Comparison of ENCODE assay signal across 14 mouse cellular contexts in genomic region chr8:87892891-87893290, GRCm38 (mm10).
DNase-seq lines count a peak whose midpoint lies in the region; ATAC-seq and TF ChIP-seq lines count a peak whose summit lies in the region.
"Had no signal": no experiment of that assay in that cellular context is flagged by ENCODE, and none has a peak within 500 bp of the region (broad histone marks: within the 10 kb centered on the region; RNA-seq: fewer than 3 reads in every experiment).

No protein-coding gene starts in this region.

- 75% methylated on average over 6 of the region's 6 CpGs for WGBS in midbrain, embryonic 14.5 days
- 77% methylated on average over 6 of the region's 6 CpGs for WGBS in midbrain, postnatal 0 days
- WGBS in hindbrain, embryonic 12.5 days, result 71% methylated on average over 6 of the region's 6 CpGs
- WGBS in neural tube, embryonic 14.5 days, result 57% methylated on average over 6 of the region's 6 CpGs

- TF ChIP-seq CTCF in gastrocnemius, adult 2 months (IDR thresholded peaks at IDR 0.05), result no peak
- TF ChIP-seq CTCF in midbrain, postnatal 0 days (IDR thresholded peaks at IDR 0.05), result no peak

- H3K36me3 ChIP-seq in midbrain, embryonic 14.5 days (ENCODE audit: control insufficient read depth, insufficient read depth, low read length), result no peaks in the 10 kb centered on the region
- no peaks in the 10 kb centered on the region for H3K36me3 ChIP-seq in midbrain, postnatal 0 days (ENCODE audit: insufficient read depth, low read length)
- H3K36me3 ChIP-seq in hindbrain, embryonic 12.5 days, result no peaks in the 10 kb centered on the region
- H3K36me3 ChIP-seq in neural tube, embryonic 14.5 days (ENCODE audit: control insufficient read depth, insufficient read depth, low read length), result no peaks in the 10 kb centered on the region

- intact Hi-C loops in gastrocnemius, adult 2 months (cut with DNase I), result no loop called here

- no peak overlapping the region for H3K9ac ChIP-seq in midbrain, embryonic 14.5 days (replicated peaks; ENCODE audit: low read length)
- H3K9ac ChIP-seq in midbrain, postnatal 0 days (replicated peaks; ENCODE audit: low read length, poor library complexity, severe bottlenecking), result no peak overlapping the region
- H3K9ac ChIP-seq in hindbrain, embryonic 12.5 days, result no peak overlapping the region
- H3K9ac ChIP-seq in neural tube, embryonic 14.5 days (replicated peaks; ENCODE audit: low read depth, low read length), result no peak overlapping the region
- H3K9ac ChIP-seq: liver, embryonic 14.5 days had no signal

- no peak for DNase-seq in gastrocnemius, adult 2 months
- DNase-seq in gastrocnemius, postnatal 25 days, result no peak
- DNase-seq in midbrain, embryonic 14.5 days, result no peak
- DNase-seq in midbrain, postnatal 0 days (ENCODE audit: low spot score), result no peak
- no peak for DNase-seq in lung, postnatal 25 days (ENCODE audit: low spot score)
- DNase-seq in embryo, embryonic 10.5 days (ENCODE audit: low spot score), result no peak
- DNase-seq: B cell, adult 2 months; embryo, embryonic 11 days; gastrocnemius, postnatal 36 days; retina, postnatal 1 day had no signal

- H3K4me1 ChIP-seq in midbrain, embryonic 14.5 days (ENCODE audit: control insufficient read depth, insufficient read depth, low read length), result peaks cover 51% of the 10 kb centered on the region
- H3K4me1 ChIP-seq in midbrain, postnatal 0 days (ENCODE audit: insufficient read depth, low read length), result peaks cover 14% of the 10 kb centered on the region; the same call in 1 of the 2 replicates
- peaks cover 78% of the 10 kb centered on the region for H3K4me1 ChIP-seq in hindbrain, embryonic 12.5 days
- peaks cover 38% of the 10 kb centered on the region for H3K4me1 ChIP-seq in neural tube, embryonic 14.5 days (ENCODE audit: control insufficient read depth, insufficient read depth, low read length)

- peak overlapping the region; percentile 35 for H3K27ac ChIP-seq in gastrocnemius, adult 2 months
- H3K27ac ChIP-seq in midbrain, embryonic 14.5 days (replicated peaks; ENCODE audit: low read depth, low read length), result peak overlapping the region; percentile 60
- H3K27ac ChIP-seq in midbrain, postnatal 0 days (ENCODE audit: low read depth, low read length), result no peak overlapping the region
- peak overlapping the region; percentile 80 for H3K27ac ChIP-seq in hindbrain, embryonic 12.5 days
- 0 out of 2 replicates have a peak overlapping the region, but pooled peaks have one; percentile 34 for H3K27ac ChIP-seq in neural tube, embryonic 14.5 days (ENCODE audit: low read depth, low read length)
- H3K27ac ChIP-seq: left cerebral cortex, adult 2 months; liver, embryonic 14.5 days had no signal

- H3K9me3 ChIP-seq in midbrain, embryonic 14.5 days (ENCODE audit: control insufficient read depth, low read length), result no peaks in the 10 kb centered on the region
- no peaks in the 10 kb centered on the region for H3K9me3 ChIP-seq in midbrain, postnatal 0 days (ENCODE audit: low read length)
- no peaks in the 10 kb centered on the region for H3K9me3 ChIP-seq in hindbrain, embryonic 12.5 days (replicated peaks)
- H3K9me3 ChIP-seq in neural tube, embryonic 14.5 days (ENCODE audit: control insufficient read depth, low read length), result no peaks in the 10 kb centered on the region

- H3K4me2 ChIP-seq in midbrain, embryonic 14.5 days (ENCODE audit: low read length), result no peak overlapping the region
- H3K4me2 ChIP-seq in midbrain, postnatal 0 days (ENCODE audit: low read depth, low read length, poor library complexity, severe bottlenecking), result no peak overlapping the region
- no peak overlapping the region for H3K4me2 ChIP-seq in hindbrain, embryonic 12.5 days (replicated peaks)
- H3K4me2 ChIP-seq in neural tube, embryonic 14.5 days (ENCODE audit: low read depth, low read length), result no peak overlapping the region

- no peaks in the 10 kb centered on the region for H3K27me3 ChIP-seq in midbrain, embryonic 14.5 days (ENCODE audit: control insufficient read depth, insufficient read depth, low read length)
- H3K27me3 ChIP-seq in midbrain, postnatal 0 days (ENCODE audit: insufficient read depth, low read length), result no peaks in the 10 kb centered on the region
- H3K27me3 ChIP-seq in hindbrain, embryonic 12.5 days, result no peaks in the 10 kb centered on the region
- no peaks in the 10 kb centered on the region for H3K27me3 ChIP-seq in neural tube, embryonic 14.5 days (ENCODE audit: control insufficient read depth, insufficient read depth, low read length)

- no peak for ATAC-seq in midbrain, embryonic 14.5 days (ENCODE audit: low FRiP score, low TSS enrichment)
- no peak for ATAC-seq in midbrain, postnatal 0 days (ENCODE audit: low FRiP score)
- ATAC-seq in hindbrain, embryonic 12.5 days (ENCODE audit: low FRiP score), result no peak
- no peak for ATAC-seq in neural tube, embryonic 14.5 days (ENCODE audit: low read depth)

- no peak overlapping the region for H3K4me3 ChIP-seq in gastrocnemius, adult 2 months
- no peak overlapping the region for H3K4me3 ChIP-seq in midbrain, embryonic 14.5 days (replicated peaks; ENCODE audit: low read depth, low read length)
- no peak overlapping the region for H3K4me3 ChIP-seq in midbrain, postnatal 0 days (ENCODE audit: low read depth, low read length)
- no peak overlapping the region for H3K4me3 ChIP-seq in hindbrain, embryonic 12.5 days
- H3K4me3 ChIP-seq in neural tube, embryonic 14.5 days (ENCODE audit: low read depth, low read length), result no peak overlapping the region
- H3K4me3 ChIP-seq: left cerebral cortex, adult 2 months had no signal
